Mouse (Mus musculus) cerebellum, postnatal 14 days (tissue): ENCODE measurements around the gene Adh1.

Experiments used
- DNase-seq, 2 experiments: peaks; one replicate each; pipeline ENCODE4 v3.0.0; 2021; ENCODE audit warnings: mixed read lengths in 2 of 2

The Adh1 gene

DNA sequence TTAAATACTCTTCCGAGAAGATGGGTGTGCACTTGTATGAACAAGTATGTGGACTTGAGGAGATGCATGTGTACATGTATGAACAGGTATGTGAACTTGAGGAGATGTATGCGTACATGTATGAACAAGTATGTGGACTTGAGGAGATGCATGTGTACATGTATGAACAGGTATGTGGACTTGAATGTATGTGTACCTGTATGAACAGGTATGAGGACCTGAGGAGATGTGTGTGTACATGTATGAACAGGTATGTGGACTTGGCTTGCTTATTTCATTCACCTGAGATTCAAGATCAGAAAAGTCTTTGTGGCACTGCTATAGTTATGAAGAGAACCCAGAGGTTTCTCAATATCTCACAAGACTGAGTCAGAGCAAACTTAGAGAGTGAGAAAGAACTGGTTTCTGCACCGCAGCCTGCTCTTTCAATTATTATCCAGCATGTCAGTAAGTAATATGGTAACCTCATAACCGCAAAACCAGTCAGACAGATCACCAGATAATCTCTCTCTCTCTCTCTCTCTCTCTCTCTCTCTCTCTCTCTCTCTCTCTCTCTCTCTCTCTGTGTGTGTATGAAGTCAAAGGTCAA, 30.8 kb downstream of the Adh1 start:
- no peak for DNase-seq

DNA sequence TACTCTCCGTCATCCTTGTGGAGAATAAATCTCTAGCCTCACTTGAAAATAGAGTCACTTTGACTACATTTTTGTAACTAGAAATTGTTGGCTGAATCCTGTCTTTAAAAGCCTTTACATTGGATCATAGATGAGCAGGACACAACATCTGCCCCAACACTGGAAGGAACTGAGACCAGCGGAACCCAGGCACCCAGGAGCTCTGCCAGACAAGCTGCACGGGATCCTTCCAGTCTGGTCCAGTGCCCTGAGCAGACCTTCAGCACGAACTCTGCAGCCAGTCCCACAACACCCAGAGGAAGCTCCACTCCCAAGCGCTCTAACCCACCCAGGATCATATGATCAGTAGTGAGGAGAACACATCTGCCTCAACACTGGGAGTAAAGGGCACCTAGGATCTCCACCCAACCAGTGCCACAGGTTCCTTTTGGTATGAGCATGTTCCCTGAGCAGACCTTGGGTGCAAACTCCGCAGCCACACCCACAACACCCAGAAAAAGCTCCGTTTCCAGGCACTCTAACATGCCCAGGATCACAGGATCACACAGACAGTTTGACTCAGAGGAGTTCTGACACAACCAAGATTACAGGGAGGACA, 32.6 kb downstream of the Adh1 start:
- DNase-seq = no peak

DNA sequence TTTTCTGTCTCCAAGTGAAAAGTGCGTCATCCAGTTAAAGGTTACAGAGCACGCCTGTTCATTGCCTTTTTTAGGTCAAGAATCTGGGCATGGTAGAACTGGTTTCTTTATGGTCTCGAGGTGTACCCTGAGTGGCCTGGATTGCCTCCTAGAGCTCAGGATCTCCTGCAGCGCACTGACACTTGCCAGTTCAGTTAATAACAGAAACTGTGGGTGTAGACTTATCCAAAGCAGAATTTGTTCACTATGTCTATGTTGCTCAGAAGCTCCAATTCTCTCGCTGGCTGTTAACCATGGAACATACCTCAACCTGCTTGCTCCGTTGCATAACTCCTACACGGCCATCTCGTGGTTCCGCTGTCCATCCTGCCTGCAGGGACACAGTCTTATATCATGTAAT, 39.3 kb downstream of the Adh1 start:
- no peak for DNase-seq

DNA sequence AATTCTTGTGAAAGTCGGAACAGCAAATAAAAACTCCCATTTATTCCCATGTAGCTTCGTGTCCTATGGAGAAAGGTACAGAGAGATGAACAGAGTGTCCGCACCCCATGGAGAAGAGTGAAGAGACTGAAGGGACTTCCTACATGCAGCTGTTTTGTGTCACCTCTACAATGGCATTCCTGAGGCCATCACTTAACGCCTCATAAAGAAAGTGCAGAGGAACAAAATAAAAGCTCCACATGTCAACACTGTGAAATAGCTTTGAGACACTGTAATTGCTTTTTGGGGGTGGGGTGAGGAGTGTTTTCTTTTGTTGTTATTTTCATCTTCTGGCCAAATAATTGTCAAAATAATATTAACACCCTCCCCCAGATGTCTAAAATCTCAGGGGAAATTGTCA, 41.9 kb downstream of the Adh1 start:
- DNase-seq = no peak

DNA sequence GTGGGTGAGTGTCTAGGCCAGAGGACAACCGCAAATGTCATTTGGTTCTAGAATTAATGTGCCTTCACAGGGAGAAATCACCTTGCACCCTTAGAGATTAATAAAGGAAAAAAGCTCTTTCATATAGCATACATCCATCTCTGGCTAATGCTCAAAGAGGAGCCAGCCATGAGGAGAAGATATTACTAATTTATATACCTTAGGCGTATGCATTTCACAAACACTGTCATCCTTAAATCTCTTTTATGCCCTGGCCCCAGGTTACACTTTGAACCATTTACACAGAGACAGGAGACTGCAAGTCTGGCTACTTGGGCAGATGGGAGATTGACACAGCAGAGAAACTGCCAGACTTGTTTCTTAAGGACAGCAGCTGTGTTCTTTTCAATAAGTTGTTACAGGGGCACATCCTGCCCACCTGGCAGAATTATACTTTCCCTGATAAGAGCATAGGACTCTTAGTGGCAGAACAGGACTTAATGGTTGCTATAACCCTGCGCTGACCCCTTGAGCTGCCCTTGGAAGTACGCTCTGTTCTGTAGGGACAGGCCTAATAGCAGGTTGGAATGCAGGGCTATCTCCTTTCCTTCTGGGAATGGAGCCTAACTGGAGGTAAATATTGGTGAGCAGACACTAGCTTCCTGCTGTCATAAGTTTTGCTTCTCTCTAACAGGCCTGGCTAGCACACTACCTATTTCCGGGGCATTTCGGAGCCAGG, 43.1 kb downstream of the Adh1 start:
- no peak for DNase-seq

DNA sequence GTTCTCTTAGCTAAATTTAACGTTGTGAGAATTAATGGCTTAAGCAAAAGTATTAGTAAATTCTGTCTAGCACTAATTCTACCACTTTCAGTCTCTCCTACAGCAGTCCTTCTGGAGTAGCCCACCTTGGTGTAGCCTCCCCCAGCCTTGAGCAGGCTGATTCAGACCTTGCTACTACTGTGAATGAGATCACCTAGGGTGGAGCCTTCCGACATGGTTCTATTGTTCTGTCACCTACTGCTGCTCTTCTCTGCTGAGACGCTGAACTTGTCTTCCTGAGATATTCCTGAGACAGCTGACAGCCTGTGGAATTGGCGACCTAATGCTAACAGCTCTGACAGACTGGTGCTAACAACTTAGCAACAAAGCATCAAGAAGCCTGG, 43.7 kb downstream of the Adh1 start:
- DNase-seq = no peak

DNA sequence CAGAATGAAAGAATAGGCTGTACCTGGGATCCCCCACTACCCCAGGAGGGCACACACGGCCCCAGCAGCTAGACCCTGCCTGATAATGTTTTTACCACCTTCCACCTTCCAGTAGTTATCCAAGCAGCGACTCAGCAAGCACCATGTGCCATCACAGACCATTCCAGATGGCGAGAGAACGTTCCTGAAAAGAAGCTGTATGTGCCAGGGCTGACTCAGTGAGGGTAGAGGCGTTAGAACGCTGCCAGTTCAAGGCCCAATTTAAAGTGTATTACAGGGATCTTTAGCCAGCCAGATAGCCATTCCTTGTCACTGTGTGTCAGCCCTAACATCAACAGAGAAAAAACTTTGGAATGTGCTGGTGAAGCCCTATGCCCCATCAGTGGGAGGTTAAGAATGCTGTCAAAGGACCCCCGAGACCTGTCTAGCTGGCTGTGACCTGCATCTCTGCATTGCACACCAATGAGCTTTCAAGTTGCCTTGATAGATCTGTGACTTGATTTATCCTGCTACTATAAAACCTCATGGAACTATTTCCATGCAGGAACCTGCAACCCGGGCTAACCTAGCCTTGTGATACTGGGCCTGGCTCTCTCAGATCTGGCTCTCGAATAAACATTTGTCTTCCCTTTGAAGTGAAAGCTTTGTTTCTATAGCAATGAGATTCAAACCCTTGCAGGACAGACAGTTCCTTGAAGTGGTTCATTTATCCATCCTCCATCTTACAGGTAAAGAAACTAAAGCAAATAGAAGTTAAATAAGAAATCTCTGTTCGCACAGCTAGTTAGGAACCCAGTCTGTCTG, 44.9 kb downstream of the Adh1 start:
- no peak for DNase-seq

DNA sequence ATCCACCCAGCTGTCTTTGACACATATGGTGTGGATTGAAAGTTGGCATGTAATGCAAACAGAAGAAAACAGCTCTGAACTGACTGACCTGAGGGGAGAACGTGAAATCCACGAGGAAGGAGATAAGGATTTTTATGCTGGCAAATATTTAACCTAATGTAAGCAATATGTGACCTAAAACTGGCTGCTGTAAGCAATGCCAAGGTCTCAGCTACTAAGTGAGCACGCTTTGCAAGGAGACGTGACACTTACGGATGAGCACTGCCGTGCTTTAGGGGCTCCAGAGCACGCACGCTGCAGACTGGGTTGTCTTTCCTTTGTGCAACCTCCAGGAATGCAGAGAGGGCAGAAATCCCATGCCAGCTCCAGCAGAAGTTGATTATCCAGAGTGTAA, 45.5 kb downstream of the Adh1 start:
- peak in 1 of 2 experiments; percentile 2 for DNase-seq

DNA sequence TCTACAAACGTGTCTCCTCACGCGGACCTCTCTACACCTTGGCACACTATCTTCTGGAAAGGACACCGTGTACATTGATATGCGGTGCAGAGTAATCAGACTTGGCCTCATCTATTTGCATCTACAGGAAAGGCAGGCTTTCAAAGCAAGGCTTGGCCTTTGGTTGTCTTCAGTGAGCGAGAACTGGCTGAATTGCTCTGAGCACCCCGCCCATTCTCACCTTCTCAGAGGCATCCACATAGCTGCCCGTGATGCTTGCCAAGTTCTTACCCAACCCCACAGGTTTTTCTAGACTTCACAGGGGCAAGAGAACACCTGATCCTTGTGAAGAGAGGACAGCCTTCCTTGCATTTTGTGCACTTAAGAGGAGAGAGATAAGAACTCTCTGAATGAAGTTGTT, 49.1 kb downstream of the Adh1 start:
- no peak for DNase-seq

DNA sequence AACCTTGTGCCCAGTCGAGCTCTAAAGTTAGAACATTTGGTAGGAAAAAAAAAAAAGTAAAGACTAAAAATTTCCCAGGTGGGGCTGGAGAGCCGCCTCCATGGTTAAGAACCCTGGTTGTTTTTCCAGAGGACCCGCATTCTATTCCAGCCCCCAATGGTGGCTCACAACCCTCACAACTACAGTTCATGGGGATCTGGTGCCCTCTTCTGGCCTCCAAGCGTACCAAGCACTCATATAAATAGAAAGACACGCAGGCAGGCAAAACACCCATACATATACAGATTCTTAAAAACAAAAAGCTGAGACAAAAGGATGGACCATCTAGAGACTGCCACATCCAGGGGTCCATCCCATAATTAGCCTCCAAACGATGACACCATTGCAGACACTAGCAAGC, 50.2 kb downstream of the Adh1 start:
- DNase-seq = no peak

DNA sequence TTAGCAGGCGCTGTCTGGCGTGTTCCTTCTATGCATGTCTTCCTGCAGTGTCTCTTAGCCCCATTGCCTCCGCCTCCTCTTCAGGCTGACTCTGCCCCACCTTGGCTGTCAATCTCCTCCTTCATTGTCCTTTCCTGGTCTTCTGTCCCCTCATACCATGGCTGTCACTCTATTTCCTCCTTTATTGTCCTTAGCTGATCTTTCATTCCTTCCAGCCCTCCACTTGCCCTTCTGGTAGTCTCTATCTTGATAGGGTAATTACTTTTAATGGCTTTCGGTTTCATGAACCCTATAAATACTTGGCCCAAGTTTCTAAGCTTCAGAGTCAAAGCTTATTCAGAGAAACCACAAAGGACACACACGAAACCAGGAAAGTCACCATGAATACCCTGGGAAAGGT, 52.2 kb downstream of the Adh1 start, which contains the start of gene Adh6a:
Adh6a (plus strand) TSS at position 322 of the 400 bp plus-strand sequence.
- DNase-seq = no peak

DNA sequence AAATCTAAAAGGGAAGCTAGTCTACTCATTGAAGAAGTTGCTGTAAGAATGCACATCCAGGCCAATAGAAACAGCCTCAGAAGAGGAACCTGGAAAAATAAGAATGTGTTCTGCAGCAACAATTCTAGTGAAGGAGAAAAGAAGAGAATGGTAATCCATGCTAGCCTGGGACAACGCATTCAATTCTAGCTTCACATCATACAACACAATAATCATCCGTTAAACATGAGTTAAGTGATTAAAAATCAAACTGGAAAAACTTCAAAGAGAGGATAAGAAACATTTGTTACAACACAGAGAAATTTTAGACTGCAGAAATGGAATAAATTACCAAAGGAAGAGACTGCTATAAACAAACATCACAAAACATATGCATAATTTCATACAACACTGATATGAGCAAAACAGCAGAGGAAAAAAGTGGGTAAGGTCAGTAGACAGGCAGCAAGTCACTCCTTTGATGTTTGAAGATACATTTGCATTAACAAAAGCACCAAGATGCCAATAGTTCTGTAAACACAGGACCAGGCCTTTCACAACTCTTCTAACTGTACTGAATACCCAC, 56.2 kb downstream of the Adh1 start:
- no peak for DNase-seq

DNA sequence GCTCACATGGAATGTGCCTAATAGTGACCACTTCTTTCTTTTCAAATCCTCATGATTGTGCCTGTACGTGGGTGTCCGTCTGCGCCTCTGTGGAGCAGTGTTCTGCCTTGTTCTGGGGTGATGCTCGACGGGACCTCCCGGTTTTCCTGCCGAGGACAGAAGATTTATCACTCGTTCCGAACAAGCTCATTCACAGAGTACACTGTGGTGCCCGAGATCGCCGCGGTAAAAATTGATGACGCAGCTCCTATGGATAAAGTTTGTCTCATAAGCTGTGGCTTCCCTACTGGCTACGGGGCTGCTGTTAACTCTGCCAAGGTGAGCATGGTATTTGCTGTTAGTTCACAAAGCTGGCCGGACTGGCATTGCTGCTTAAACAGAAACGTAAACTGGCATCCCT, 64.2 kb downstream of the Adh1 start:
- DNase-seq = no peak

DNA sequence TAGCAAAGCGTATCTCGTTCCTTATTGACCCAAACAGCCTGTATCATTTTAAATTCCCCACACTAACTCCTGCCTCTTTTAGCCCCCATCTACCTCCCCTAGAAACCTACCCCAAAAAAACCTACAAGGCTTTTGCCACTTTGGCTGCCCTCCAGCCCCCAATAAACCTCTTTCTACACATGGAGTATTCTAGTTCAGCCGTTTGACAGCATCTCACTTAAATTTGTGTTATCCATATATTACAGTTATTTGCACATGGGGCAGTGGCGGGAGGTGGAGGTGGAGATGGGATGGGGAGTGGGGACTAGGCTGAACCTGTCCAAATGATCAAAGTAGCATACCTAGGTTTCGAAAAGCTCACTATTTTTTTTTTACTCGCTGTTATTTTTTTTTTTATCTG, 64.7 kb downstream of the Adh1 start:
- DNase-seq = no peak

DNA sequence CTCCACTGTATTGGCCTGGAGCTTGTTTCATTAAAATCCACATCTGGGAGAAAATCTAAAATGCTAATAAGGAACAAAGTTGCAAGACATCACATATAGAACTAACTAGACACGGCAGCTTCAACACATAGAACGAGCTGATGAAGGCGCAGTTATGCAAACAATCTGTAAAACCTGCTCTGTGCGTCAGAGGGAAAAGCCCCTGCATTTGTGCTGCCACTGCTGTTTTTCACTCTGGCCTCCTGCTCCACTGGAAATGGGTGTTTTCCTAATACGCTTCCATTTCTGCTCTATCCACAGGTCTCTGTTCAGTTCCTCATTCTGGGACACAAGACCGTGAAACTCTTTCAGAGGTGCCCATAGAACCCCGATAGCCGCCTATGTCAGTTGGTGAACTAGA, 73.1 kb downstream of the Adh1 start:
- DNase-seq = no peak

DNA sequence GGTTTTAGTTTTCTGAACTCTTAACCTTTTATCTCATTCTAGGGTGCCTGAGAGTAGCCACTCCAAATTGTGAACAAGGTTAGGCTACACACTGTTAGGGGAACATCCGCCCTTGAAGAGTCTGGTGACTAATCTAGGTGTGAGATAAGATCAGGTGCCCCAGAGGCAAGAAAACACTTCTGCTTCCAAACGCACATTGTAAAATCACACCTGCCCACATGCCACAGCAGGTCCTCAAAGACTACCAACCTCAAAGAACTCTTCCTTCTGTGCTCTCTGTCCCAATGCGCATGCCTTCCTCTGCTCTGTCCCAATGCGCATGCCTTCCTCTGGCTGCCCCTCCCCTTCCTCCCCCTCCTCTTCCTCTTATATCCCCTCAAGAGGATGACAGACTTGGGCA, 73.5 kb downstream of the Adh1 start:
- no peak for DNase-seq

DNA sequence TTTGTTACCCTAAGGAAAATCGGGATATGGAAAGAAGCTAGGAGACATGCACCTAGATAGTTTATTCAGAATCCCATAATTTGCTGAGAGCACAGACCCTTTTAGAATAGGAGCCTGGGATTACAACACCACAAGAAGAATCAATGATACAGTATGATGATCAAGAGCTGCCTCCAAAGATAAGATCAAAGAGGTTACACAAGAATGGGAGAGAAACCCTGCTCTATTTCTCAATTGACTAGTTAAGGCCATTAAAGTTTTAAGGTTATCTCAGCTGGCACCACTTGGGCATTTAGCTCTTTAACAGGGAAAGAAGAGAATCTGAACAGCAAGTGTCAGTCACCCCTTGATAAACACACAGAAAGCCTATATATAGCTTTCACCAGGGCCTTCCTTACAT, 74.8 kb downstream of the Adh1 start:
- DNase-seq = no peak

DNA sequence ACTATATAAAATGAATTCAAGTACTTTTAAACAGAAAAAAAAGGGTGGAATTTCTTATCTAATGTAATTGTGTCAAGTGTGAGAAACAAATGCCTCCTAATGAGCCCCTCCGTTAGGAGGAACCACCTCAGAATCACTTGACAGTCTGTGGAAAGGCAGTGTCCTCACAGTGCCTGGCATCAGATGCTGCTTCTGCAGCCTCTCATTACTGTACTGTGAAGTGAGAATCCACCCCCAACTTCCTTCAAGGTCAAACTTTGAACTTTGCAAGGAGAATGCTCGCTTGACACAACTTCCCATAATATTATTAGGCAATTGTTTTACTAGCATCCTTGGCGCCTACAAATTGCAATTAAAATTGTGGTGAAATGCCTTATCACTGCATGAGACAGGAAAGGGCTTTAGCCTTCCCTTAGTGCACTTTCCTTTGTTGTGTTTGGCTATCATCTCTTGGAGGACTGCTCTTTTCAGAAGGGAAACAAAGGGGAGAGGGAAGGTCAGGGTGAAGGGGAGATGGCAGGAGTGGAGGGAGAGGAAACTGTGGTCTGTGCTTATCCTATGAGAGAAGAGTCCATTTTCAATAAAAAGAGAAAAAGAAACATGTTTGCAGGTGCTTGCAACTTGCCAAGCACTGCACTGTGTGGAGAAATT, 75.4 kb downstream of the Adh1 start:
- DNase-seq = no peak
